Comparison of ENCODE assay signal across 9 mouse cellular contexts in the genomic region with DNA sequence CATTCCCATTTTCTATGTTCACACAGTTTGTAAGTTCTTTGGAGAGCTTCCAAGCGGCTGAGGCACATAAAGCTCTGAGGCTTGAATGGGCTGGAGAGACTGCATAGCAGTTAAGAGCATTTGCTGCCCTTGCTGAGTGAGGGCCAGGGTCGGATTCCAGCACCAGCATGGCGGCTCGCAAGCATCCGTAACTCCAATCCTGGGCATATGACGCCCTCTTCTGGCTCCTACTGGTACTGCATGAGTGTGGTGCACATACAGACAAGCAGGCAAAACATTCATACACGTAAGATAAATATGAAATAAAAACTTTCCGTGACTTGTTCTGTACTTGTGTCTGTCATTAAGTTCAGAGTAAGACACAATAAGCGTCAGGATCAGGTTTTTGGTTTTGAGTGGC. TPM values are rescaled to one million over a fixed set of nuclear protein-coding genes. Genes with fewer than 3 reads are reported as not detected.
DNase-seq lines count a peak whose midpoint lies in the region; ATAC-seq and TF ChIP-seq lines count a peak whose summit lies in the region.
"Had no signal": no experiment of that assay in that cellular context is flagged by ENCODE, and none has a peak within 500 bp of the region (broad histone marks: within the 10 kb centered on the region; RNA-seq: fewer than 3 reads in every experiment).

No protein-coding gene starts in this region.

- 53% methylated on average over 9 of the region's 9 CpGs for WGBS in heart, embryonic 12.5 days
- WGBS in liver, adult 2 months: 52% methylated on average over 9 of the region's 9 CpGs
- 55% methylated on average over 9 of the region's 9 CpGs for WGBS in stomach, postnatal 0 days

- no peaks in the 10 kb centered on the region; the same call in 1 of the 2 replicates for H3K9me3 ChIP-seq in heart, embryonic 12.5 days (replicated peaks)
- H3K9me3 ChIP-seq in stomach, postnatal 0 days (ENCODE audit: control insufficient read depth, low read length): no peaks in the 10 kb centered on the region
- H3K9me3 ChIP-seq: hindbrain, embryonic 15.5 days had no signal

- no peaks in the 10 kb centered on the region for H3K27me3 ChIP-seq in heart, embryonic 12.5 days (replicated peaks)
- H3K27me3 ChIP-seq in liver, adult 2 months (ENCODE audit: control insufficient read depth, insufficient read depth, low read length): no peaks in the 10 kb centered on the region
- H3K27me3 ChIP-seq in stomach, postnatal 0 days (ENCODE audit: control insufficient read depth, insufficient read depth, low read length): no peaks in the 10 kb centered on the region
- H3K27me3 ChIP-seq: hindbrain, embryonic 15.5 days had no signal

- peak; percentile 70 to 87 for DNase-seq in adrenal gland, adult (ENCODE audit: inconsistent age in 2 of 2, low spot score in 1 of 2)
- no peak for DNase-seq in adrenal gland, postnatal 4 days (ENCODE audit: low spot score in 2 of 2)
- peak; percentile 22 for DNase-seq in right cerebral cortex, postnatal 4 days
- no peak for DNase-seq in right cerebral cortex, postnatal 25 days
- no peak for DNase-seq in liver, adult 2 months (ENCODE audit: extremely low read depth, low read depth, low spot score)
- DNase-seq in stomach, postnatal 0 days (ENCODE audit: low spot score): peak; percentile 47
- no peak for DNase-seq in layer of hippocampus, adult 8-10 months (ENCODE audit: low spot score in 2 of 2)

- no peak overlapping the region for H3K4me3 ChIP-seq in heart, embryonic 12.5 days
- H3K4me3 ChIP-seq in liver, adult 2 months (ENCODE audit: insufficient read depth, low read depth, low read length): no peak overlapping the region
- no peak overlapping the region for H3K4me3 ChIP-seq in stomach, postnatal 0 days (ENCODE audit: low read depth, low read length)
- H3K4me3 ChIP-seq: hindbrain, embryonic 15.5 days had no signal

- no peaks in the 10 kb centered on the region for H3K79me2 ChIP-seq in liver, adult 2 months (ENCODE audit: control insufficient read depth, insufficient read depth, low read length)

- no peak for TF ChIP-seq POLR2A in liver, adult 2 months (IDR thresholded peaks at IDR 0.05; ENCODE audit: extremely low read depth, insufficient read depth, low read length)

- no peaks in the 10 kb centered on the region for H3K36me3 ChIP-seq in heart, embryonic 12.5 days
- no peaks in the 10 kb centered on the region for H3K36me3 ChIP-seq in liver, adult 2 months (ENCODE audit: control insufficient read depth, insufficient read depth, low read length)
- H3K36me3 ChIP-seq in stomach, postnatal 0 days (ENCODE audit: control insufficient read depth, insufficient read depth, low read length): no peaks in the 10 kb centered on the region
- H3K36me3 ChIP-seq: hindbrain, embryonic 15.5 days had no signal

- H3K4me1 ChIP-seq in heart, embryonic 12.5 days (replicated peaks): peaks cover 14% of the 10 kb centered on the region
- peaks cover 4% of the 10 kb centered on the region; the same call in 1 of the 2 replicates for H3K4me1 ChIP-seq in liver, adult 2 months (ENCODE audit: control insufficient read depth, insufficient read depth, low read length)
- H3K4me1 ChIP-seq in stomach, postnatal 0 days (replicated peaks; ENCODE audit: control insufficient read depth, insufficient read depth): no peaks in the 10 kb centered on the region
- H3K4me1 ChIP-seq: hindbrain, embryonic 15.5 days had no signal

- peak; percentile 82 for TF ChIP-seq CTCF in liver, adult 2 months (IDR thresholded peaks at IDR 0.05; ENCODE audit: low read depth, low read length)
- peak; percentile 75 for TF ChIP-seq CTCF in stomach, postnatal 0 days (IDR thresholded peaks at IDR 0.05; ENCODE audit: low read depth)

- H3K27ac ChIP-seq in heart, embryonic 12.5 days (ENCODE audit: poor library complexity, severe bottlenecking): peak overlapping the region; percentile 32; the same call in 1 of the 2 replicates
- H3K27ac ChIP-seq in liver, adult 2 months (replicated peaks; ENCODE audit: insufficient read depth, low read depth, low read length): peak overlapping the region; percentile 0; the same call in 1 of the 2 replicates
- H3K27ac ChIP-seq in stomach, postnatal 0 days (replicated peaks): no peak overlapping the region
- H3K27ac ChIP-seq: hindbrain, embryonic 15.5 days had no signal

- H3K9ac ChIP-seq in heart, embryonic 12.5 days: no peak overlapping the region
- H3K9ac ChIP-seq in liver, adult 2 months (ENCODE audit: low read depth, low read length): no peak overlapping the region
- no peak overlapping the region for H3K9ac ChIP-seq in stomach, postnatal 0 days (ENCODE audit: low read length)
- H3K9ac ChIP-seq: hindbrain, embryonic 15.5 days had no signal

- no peak for TF ChIP-seq EP300 in stomach, postnatal 0 days (optimal IDR thresholded peaks at IDR 0.05)

- H3K4me2 ChIP-seq in heart, embryonic 12.5 days: no peak overlapping the region; the same call in 1 of the 2 replicates
- no peak overlapping the region for H3K4me2 ChIP-seq in stomach, postnatal 0 days (replicated peaks; ENCODE audit: low read depth)
- H3K4me2 ChIP-seq: hindbrain, embryonic 15.5 days had no signal

- no peak for ATAC-seq in heart, embryonic 12.5 days (ENCODE audit: insufficient number of reproducible peaks, low FRiP score)
- no peak for ATAC-seq in stomach, postnatal 0 days (ENCODE audit: low FRiP score, low TSS enrichment)

RNA-seq across cellular contexts. Expression of a gene that starts 19.6 kb away (rescaled TPM):
- total RNA-seq in adrenal gland, postnatal 4 days (2021): 1 to 10 TPM; 3.1 to 4.6 TPM
- 1.5 and 3.3 TPM in 2 replicates for polyA plus RNA-seq in heart, embryonic 12.5 days (2016; fragmentation: Nextera tagmentation; extraction: Ambion mirVana)
- total RNA-seq in liver, adult 2 months (2014; rRNA removed): 2.5 and 3.4 TPM in 2 replicates
- 2.6 and 3.6 TPM in 2 replicates for polyA plus RNA-seq in liver, adult 2 months (2012; rRNA removed)
- 4.1 and 4.2 TPM in 2 replicates for polyA plus RNA-seq in stomach, postnatal 0 days (2015; fragmentation: Nextera tagmentation; extraction: Ambion mirVana)
- 1 to 10 TPM in 3 of 4 experiments, under 1 TPM in 1; 0.83 to 2.2 (median 1.3) TPM for total RNA-seq in layer of hippocampus, adult 8-10 months (2022)

RNA-seq across cellular contexts. Expression of a gene that starts 19.8 kb away (rescaled TPM):
- 10 to 100 TPM; 23.0 to 23.1 TPM for total RNA-seq in adrenal gland, postnatal 4 days (2021)
- 5.6 and 6.9 TPM in 2 replicates for polyA plus RNA-seq in heart, embryonic 12.5 days (2016; fragmentation: Nextera tagmentation; extraction: Ambion mirVana)
- total RNA-seq in liver, adult 2 months (2014; rRNA removed): 2.6 and 3.0 TPM in 2 replicates
- polyA plus RNA-seq in liver, adult 2 months (2012; rRNA removed): 9.5 and 18.0 TPM in 2 replicates
- polyA plus RNA-seq in stomach, postnatal 0 days (2015; fragmentation: Nextera tagmentation; extraction: Ambion mirVana): 6.9 and 9.7 TPM in 2 replicates
- 10 to 100 TPM in 3 of 4 experiments, 1 to 10 TPM in 1; 9.5 to 17.3 (median 14.4) TPM for total RNA-seq in layer of hippocampus, adult 8-10 months (2022)

RNA-seq across cellular contexts. Expression of a gene that starts 29.9 kb away (rescaled TPM):
- 1 to 10 TPM; 4.2 to 5.2 TPM for total RNA-seq in adrenal gland, postnatal 4 days (2021)
- polyA plus RNA-seq in heart, embryonic 12.5 days (2016; fragmentation: Nextera tagmentation; extraction: Ambion mirVana): 0.28 and 0.47 TPM in 2 replicates
- 1.0 and 1.4 TPM in 2 replicates for total RNA-seq in liver, adult 2 months (2014; rRNA removed)
- polyA plus RNA-seq in liver, adult 2 months (2012; rRNA removed): 0.58 and 1.1 TPM in 2 replicates
- 0.50 and 0.75 TPM in 2 replicates for polyA plus RNA-seq in stomach, postnatal 0 days (2015; fragmentation: Nextera tagmentation; extraction: Ambion mirVana)
- total RNA-seq in layer of hippocampus, adult 8-10 months (2022): 1 to 10 TPM; 2.9 to 3.8 (median 3.2) TPM

RNA-seq across cellular contexts. Expression of a gene that starts 33.6 kb away (rescaled TPM):
- 10 to 100 TPM; 86.6 to 90.7 TPM for total RNA-seq in adrenal gland, postnatal 4 days (2021)
- 74.3 and 83.0 TPM in 2 replicates for polyA plus RNA-seq in heart, embryonic 12.5 days (2016; fragmentation: Nextera tagmentation; extraction: Ambion mirVana)
- total RNA-seq in liver, adult 2 months (2014; rRNA removed): 26.2 and 31.9 TPM in 2 replicates
- polyA plus RNA-seq in liver, adult 2 months (2012; rRNA removed): 17.5 and 25.8 TPM in 2 replicates
- polyA plus RNA-seq in stomach, postnatal 0 days (2015; fragmentation: Nextera tagmentation; extraction: Ambion mirVana): 30.5 and 32.4 TPM in 2 replicates
- 100 to 1,000 TPM in 3 of 4 experiments, 10 to 100 TPM in 1; 82.9 to 123 (median 105) TPM for total RNA-seq in layer of hippocampus, adult 8-10 months (2022)

RNA-seq across cellular contexts. Expression of a gene that starts 43.0 kb away (rescaled TPM):
- total RNA-seq in adrenal gland, postnatal 4 days (2021): 100 to 1,000 TPM in 1 of 2 experiments, 10 to 100 TPM in 1; 92.4 to 108 TPM
- 23.7 and 25.2 TPM in 2 replicates for polyA plus RNA-seq in heart, embryonic 12.5 days (2016; fragmentation: Nextera tagmentation; extraction: Ambion mirVana)
- total RNA-seq in liver, adult 2 months (2014; rRNA removed): 10.0 and 12.6 TPM in 2 replicates
- 9.9 and 10.6 TPM in 2 replicates for polyA plus RNA-seq in liver, adult 2 months (2012; rRNA removed)
- polyA plus RNA-seq in stomach, postnatal 0 days (2015; fragmentation: Nextera tagmentation; extraction: Ambion mirVana): 7.9 and 9.0 TPM in 2 replicates
- 10 to 100 TPM; 53.8 to 60.8 (median 59.1) TPM for total RNA-seq in layer of hippocampus, adult 8-10 months (2022)

Comparison
In these comparisons a context has a peak if more than half of its experiments do, and no peak if none do; other contexts are left out.
1. DNase-seq: peak in adrenal gland, adult (2 of 2), right cerebral cortex, postnatal 4 days (single experiment) and stomach, postnatal 0 days (single experiment); none in adrenal gland, postnatal 4 days (0 of 2), right cerebral cortex, postnatal 25 days (single experiment), liver, adult 2 months (single experiment) and layer of hippocampus, adult 8-10 months (0 of 2).